Mouse (Mus musculus) kidney, adult 2 months (tissue): Measurements from ENCODE around the gene Glrp1. TPM values are rescaled to one million over a fixed set of nuclear protein-coding genes. Genes with fewer than 3 reads are reported as not detected.
A peak's percentile ranks its signal among the peaks of the same experiment; 100 is the strongest.

Source experiments
- DNase-seq: peaks from one replicate; pipeline ENCODE4 v3.0.0; 2021
- H3K27ac ChIP-seq: fragments of 200-500 bp; 2 replicates; pipeline ENCODE4 v1.5.1; 2012; ENCODE audit warnings: low read depth, low read length, control low read depth, inconsistent platforms; ENCODE audit not compliant: insufficient read depth
- H3K27me3 ChIP-seq: fragments of 200-500 bp; replicated peaks from 2 replicates; pipeline ENCODE4 v1.6.1; 2012; ENCODE audit warnings: mild to moderate bottlenecking, moderate library complexity, low read length, inconsistent platforms; ENCODE audit not compliant: control insufficient read depth, insufficient read depth
- H3K36me3 ChIP-seq: fragments of 200-500 bp; 2 replicates; pipeline ENCODE4 v1.6.1; 2012; ENCODE audit warnings: mild to moderate bottlenecking, moderate library complexity, low read length, inconsistent platforms; ENCODE audit not compliant: control insufficient read depth, insufficient read depth
- H3K4me1 ChIP-seq: fragments of 200-500 bp; 2 replicates; pipeline ENCODE4 v1.6.1; 2011; ENCODE audit warnings: low read length; ENCODE audit not compliant: control insufficient read depth, insufficient read depth
- H3K4me3 ChIP-seq: fragments of 200-500 bp; 2 replicates; pipeline ENCODE4 v1.5.1; 2011; ENCODE audit warnings: mild to moderate bottlenecking, low read depth, low read length, control low read depth; ENCODE audit not compliant: insufficient read depth
- CTCF ChIP-seq: fragments of 200-500 bp; conservative IDR thresholded peaks from 2 replicates; pipeline ENCODE4 v1.5.1; 2011; ENCODE audit warnings: low read depth, mild to moderate bottlenecking, control low read depth, low read length, moderate library complexity, mixed read lengths; ENCODE audit not compliant: insufficient read depth, insufficient read length
- POLR2A ChIP-seq: fragments of 200-500 bp; IDR thresholded peaks from one replicate; pipeline ENCODE4 v1.6.1; 2011; ENCODE audit warnings: low read depth, low read length, control low read depth
- WGBS: fragments of 180-500 bp; shearing (Covaris S2); methylation state at CpG from one replicate; pipeline ENCODE4 v1.1.7; 2018; 5-methylcytosine and 5-hydroxymethylcytosine counted together
- polyA plus RNA-seq: library from polyadenylated mRNA; depleted of rRNA; stranded (reverse); fragments of >200 nt; gene quantifications from 2 replicates; pipeline ENCODE4 v1.2.3, GENCODE M21; 2012; rRNA removed

Glrp1 gene
- polyA plus RNA-seq, 1 experiment, result not detected

DNA sequence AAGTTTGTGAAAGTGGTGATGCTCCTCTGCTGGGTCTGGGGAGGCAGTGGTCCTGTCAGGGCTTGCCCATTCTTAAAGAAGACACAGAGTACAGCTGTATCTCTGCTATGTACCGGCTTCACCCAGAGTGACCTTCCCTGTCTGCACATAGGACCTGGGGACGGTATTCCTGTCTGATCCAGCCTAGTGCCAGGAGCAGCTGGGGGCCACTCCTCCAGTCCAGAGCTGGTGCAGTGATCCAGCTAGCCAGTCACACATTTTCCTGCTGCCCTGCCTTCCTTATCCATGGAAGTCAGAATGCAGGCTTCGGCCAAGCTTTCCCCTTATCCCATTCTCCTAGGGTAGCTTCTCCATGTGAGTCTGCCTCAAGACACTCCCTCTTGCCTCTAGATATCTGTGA is 54.1 kb downstream of the Glrp1 start:
- WGBS, result 41% methylated on average over 3 of the region's 3 CpGs
- Histone ChIP-seq H3K4me1 (0 out of 2 replicates have a peak, but pooled peaks cover 4% of the 10 kb centered on the region), H3K36me3 (no peaks in the 10 kb centered on the region), H3K27ac (no peak overlapping the region; the same call in 1 of the 2 replicates), H3K4me3 (no peak overlapping the region), H3K27me3 (no peaks in the 10 kb centered on the region)
- no peak for TF ChIP-seq POLR2A
- no peak for TF ChIP-seq CTCF
- DNase-seq, result peak; percentile 51

DNA sequence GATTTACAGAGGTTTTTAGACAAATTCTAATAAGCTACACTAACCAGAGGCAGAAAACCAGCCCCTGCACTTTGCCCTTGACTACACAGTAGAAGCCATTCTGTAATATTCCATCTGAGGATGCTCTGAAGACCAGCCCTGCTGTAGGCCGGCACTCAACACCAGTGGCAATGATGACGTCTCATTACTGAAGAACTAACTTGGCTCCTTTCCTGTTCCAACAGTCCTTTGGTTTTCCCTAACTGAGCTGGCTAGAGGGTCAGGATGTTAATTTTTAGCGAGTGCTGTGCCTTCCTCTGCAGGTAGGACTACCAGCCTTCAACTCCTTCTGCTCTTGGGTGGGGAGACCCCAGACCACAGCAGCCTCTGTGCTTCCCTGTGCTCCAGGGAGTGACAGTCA is 55.2 kb downstream of the Glrp1 start:
- 29% methylated on average over 3 of the region's 3 CpGs for WGBS
- peak; percentile 72 for DNase-seq
- Histone ChIP-seq H3K36me3 (no peaks in the 10 kb centered on the region), H3K27me3 (no peaks in the 10 kb centered on the region), H3K4me3 (no peak overlapping the region), H3K4me1 (0 out of 2 replicates have a peak, but pooled peaks cover 4% of the 10 kb centered on the region), H3K27ac (no peak overlapping the region)
- no peak for TF ChIP-seq CTCF
- TF ChIP-seq POLR2A, result no peak

DNA sequence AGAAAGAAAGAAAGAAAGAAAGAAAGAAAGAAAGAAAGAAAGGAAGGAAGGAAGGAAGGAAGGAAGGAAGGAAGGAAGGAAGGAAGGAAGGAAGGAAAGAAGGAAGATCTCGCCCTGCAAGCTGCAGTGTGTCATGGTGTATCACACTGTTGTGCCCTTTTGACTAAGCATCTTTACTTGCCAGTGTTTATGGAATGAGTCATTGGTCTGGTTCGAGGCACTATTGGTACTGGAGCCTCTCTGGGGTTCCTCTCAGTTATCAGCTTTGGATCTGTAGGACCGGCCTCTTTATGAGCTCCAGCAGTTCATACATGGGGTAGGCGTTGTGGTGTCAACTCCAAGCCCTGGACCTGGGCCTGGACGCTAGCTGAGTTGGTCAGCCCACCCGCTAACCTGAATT is 57.7 kb downstream of the Glrp1 start:
- H3K27me3 ChIP-seq, result no peaks in the 10 kb centered on the region
- peaks cover 6% of the 10 kb centered on the region; the same call in 1 of the 2 replicates for H3K4me1 ChIP-seq
- DNase-seq, result no peak
- H3K4me3 ChIP-seq, result no peak overlapping the region
- H3K36me3 ChIP-seq, result no peaks in the 10 kb centered on the region
- TF ChIP-seq CTCF, result no peak
- no peak for TF ChIP-seq POLR2A
- 84% methylated on average over 6 of the region's 6 CpGs for WGBS
- H3K27ac ChIP-seq, result no peak overlapping the region

DNA sequence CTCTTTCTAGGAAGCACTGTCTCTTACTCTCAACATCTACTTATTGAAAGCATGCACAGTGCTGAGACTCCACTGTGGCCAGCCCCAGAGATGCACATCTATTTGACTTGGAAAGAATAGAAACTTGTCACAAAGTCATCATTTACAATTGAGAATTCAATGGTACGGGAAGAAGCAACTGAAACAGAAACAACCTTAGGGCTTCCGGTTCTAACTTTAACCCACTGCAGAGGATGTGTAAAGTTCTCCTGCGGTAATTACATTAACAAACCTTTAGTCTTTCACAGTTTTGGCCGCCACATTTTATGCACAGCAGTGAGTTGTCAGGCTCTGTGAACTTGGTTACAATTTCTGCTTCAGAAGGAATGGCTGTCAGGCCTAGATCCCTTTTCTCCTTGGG is 59.2 kb downstream of the Glrp1 start:
- Histone ChIP-seq H3K4me1 (peaks cover 6% of the 10 kb centered on the region; the same call in 1 of the 2 replicates), H3K36me3 (no peaks in the 10 kb centered on the region), H3K27me3 (no peaks in the 10 kb centered on the region), H3K27ac (no peak overlapping the region), H3K4me3 (no peak overlapping the region)
- 81% methylated on average over 4 of the region's 4 CpGs for WGBS
- TF ChIP-seq POLR2A, result no peak
- no peak for DNase-seq

Other genes starting within 250 kb of the Glrp1 start
- 12.8 and 14.5 TPM in 2 replicates for gene Hjurp, start 232.4 kb downstream of the Glrp1 start, polyA plus RNA-seq
- not detected in 2 replicates for gene Trpm8, start 232.4 kb downstream of the Glrp1 start, polyA plus RNA-seq
- 1,106 and 1,181 TPM in 2 replicates for gene Spp2, start 103.1 kb downstream of the Glrp1 start, polyA plus RNA-seq
- gene Arl4c, start 192.2 kb upstream of the Glrp1 start, polyA plus RNA-seq, result 3.9 and 6.1 TPM in 2 replicates